Mouse (Mus musculus): Measurements from ENCODE around the gene Sh3glb2. TPM values are rescaled to one million over a fixed set of nuclear protein-coding genes. Genes with fewer than 3 reads are reported as not detected.

Gene Sh3glb2
- polyA plus RNA-seq (2014; fragmentation: Nextera tagmentation; extraction: Ambion mirVana), result 57.5 and 59.9 TPM in 2 replicates

GRCm38 (mm10) chr2:30358533-30359531 is at the start of gene Sh3glb2:
TSS of gene Sh3glb2 (minus strand) at chr2:30359337.
- Histone ChIP-seq H3K4me1 (ENCODE audit: insufficient read depth) (peaks cover 5% of the 10 kb centered on the region; the same call in 1 of the 2 replicates), H3K27ac (ENCODE audit: low read depth) (peak within 1 kb of the TSS; percentile 73; the same call in 1 of the 2 replicates), H3K36me3 (ENCODE audit: insufficient read depth) (peaks cover 13% of the 10 kb centered on the region; the same call in 1 of the 2 replicates), H3K27me3 (ENCODE audit: insufficient read depth, low read length) (no peaks in the 10 kb centered on the region), H3K4me3 (ENCODE audit: low read depth, low read length) (peak within 1 kb of the TSS; percentile 80), H3K4me2 (peak within 1 kb of the TSS; percentile 94), H3K9me3 (ENCODE audit: low read depth, low read length) (no peaks in the 10 kb centered on the region), H3K9ac (peak within 1 kb of the TSS; percentile 72)
- 0 out of 2 replicates have a peak, but pooled peaks have one; percentile 33 for TF ChIP-seq CTCF (IDR thresholded peaks at IDR 0.05; ENCODE audit: low read depth)
- peak; percentile 68 for ATAC-seq (ENCODE audit: insufficient read depth)
- peak; percentile 95 for DNase-seq
- WGBS, result 2% methylated on average over 72 of the region's 73 CpGs

DNA sequence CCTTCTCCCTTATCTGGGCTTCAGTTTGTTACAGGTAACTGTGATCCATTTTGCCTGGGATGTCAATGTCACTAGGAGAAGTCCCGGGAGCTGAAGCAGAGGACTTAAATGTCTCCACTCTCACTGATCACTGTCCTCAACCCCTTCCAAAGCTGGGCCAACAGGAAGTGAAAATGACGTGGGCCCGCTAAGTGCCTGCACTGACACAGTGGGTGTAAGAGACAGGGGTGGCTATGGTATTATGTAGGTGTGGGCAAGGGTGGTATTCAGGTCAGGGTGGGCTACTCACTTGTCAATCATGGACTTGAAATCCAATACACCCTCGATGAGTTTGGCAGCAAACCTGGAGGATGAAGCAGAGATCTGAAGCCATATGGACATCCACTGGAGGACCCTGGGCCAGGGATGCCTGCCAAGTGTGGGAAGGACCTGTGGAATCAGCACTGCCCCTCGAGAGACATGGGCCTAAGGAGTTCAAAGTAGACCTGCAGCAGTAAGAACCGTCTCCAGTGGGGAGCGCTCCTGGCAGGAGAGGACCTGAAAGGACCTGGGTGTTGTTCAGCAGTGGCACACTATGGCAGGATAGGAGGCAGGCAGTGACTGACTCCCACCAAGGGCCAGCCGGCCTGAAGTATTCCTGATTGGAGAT is 49.4 kb upstream of the Sh3glb2 start:
- H3K9me3 ChIP-seq (ENCODE audit: low read depth, low read length), result no peaks in the 10 kb centered on the region
- no peak overlapping the region for H3K4me2 ChIP-seq
- H3K36me3 ChIP-seq (ENCODE audit: insufficient read depth), result peaks cover 22% of the 10 kb centered on the region; the same call in 1 of the 2 replicates
- no peak for TF ChIP-seq CTCF (IDR thresholded peaks at IDR 0.05; ENCODE audit: low read depth)
- no peaks in the 10 kb centered on the region for H3K4me1 ChIP-seq (ENCODE audit: insufficient read depth)
- ATAC-seq (ENCODE audit: insufficient read depth), result no peak
- DNase-seq, result no peak
- H3K27ac ChIP-seq (ENCODE audit: low read depth), result no peak overlapping the region
- 75% methylated on average over 8 of the region's 8 CpGs for WGBS
- no peak overlapping the region for H3K9ac ChIP-seq
- no peaks in the 10 kb centered on the region for H3K27me3 ChIP-seq (ENCODE audit: insufficient read depth, low read length)
- H3K4me3 ChIP-seq (ENCODE audit: low read depth, low read length), result no peak overlapping the region

- H3K27ac ChIP-seq (ENCODE audit: low read depth), result no peak overlapping the region
- DNase-seq (no peak), ATAC-seq (ENCODE audit: insufficient read depth) (no peak)
- WGBS, result 87% methylated on average over 10 of the region's 10 CpGs
- no peak overlapping the region for H3K9ac ChIP-seq
- no peak overlapping the region for H3K4me3 ChIP-seq (ENCODE audit: low read depth, low read length)
- H3K27me3 ChIP-seq (ENCODE audit: insufficient read depth, low read length), result no peaks in the 10 kb centered on the region
- TF ChIP-seq CTCF (IDR thresholded peaks at IDR 0.05; ENCODE audit: low read depth), result no peak
- H3K9me3 ChIP-seq (ENCODE audit: low read depth, low read length), result no peaks in the 10 kb centered on the region
- H3K36me3 ChIP-seq (ENCODE audit: insufficient read depth), result peaks cover 27% of the 10 kb centered on the region; the same call in 1 of the 2 replicates
- H3K4me1 ChIP-seq (ENCODE audit: insufficient read depth), result no peaks in the 10 kb centered on the region
- H3K4me2 ChIP-seq, result no peak overlapping the region
These were observed 48.6 kb upstream of the Sh3glb2 start for GRCm38 (mm10) chr2:30407778-30408177.

- no peak for DNase-seq
- no peaks in the 10 kb centered on the region for H3K9me3 ChIP-seq (ENCODE audit: low read depth, low read length)
- H3K36me3 ChIP-seq (ENCODE audit: insufficient read depth), result peaks cover 29% of the 10 kb centered on the region; the same call in 1 of the 2 replicates
- TF ChIP-seq CTCF (IDR thresholded peaks at IDR 0.05; ENCODE audit: low read depth), result no peak
- no peaks in the 10 kb centered on the region for H3K4me1 ChIP-seq (ENCODE audit: insufficient read depth)
- no peak overlapping the region for H3K9ac ChIP-seq
- H3K27ac ChIP-seq (ENCODE audit: low read depth), result no peak overlapping the region
- H3K27me3 ChIP-seq (ENCODE audit: insufficient read depth, low read length), result no peaks in the 10 kb centered on the region
- no peak overlapping the region for H3K4me3 ChIP-seq (ENCODE audit: low read depth, low read length)
- no peak for ATAC-seq (ENCODE audit: insufficient read depth)
- no peak overlapping the region for H3K4me2 ChIP-seq
- 80% methylated on average over 2 of the region's 2 CpGs for WGBS
These were observed 48.1 kb upstream of the Sh3glb2 start for GRCm38 (mm10) chr2:30407221-30407620.

DNA sequence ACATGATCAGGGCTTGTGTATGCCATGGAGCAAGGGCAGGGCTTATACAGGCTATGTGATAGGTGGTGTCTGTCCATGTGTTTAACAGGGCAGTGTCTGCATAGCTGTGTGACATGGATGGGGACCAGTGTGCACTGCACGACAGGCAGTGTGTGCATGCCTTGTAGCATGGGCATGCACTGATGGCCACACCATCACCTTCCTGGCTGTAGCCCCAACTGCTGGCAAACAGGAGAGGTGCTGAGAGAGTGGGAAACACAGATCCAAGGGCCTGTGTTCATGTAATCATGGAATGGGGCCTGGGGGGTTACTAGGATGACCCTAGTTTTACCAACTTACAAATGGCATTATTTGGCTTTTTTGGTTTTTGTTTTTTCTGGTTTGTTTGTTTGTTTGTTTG is 44.7 kb upstream of the Sh3glb2 start:
- no peaks in the 10 kb centered on the region for H3K27me3 ChIP-seq (ENCODE audit: insufficient read depth, low read length)
- no peak overlapping the region for H3K4me2 ChIP-seq
- DNase-seq, result no peak
- H3K9ac ChIP-seq, result no peak overlapping the region
- no peaks in the 10 kb centered on the region for H3K4me1 ChIP-seq (ENCODE audit: insufficient read depth)
- peaks cover 49% of the 10 kb centered on the region for H3K36me3 ChIP-seq (ENCODE audit: insufficient read depth)
- 90% methylated on average over 1 of the region's 1 CpGs for WGBS
- H3K9me3 ChIP-seq (ENCODE audit: low read depth, low read length), result no peaks in the 10 kb centered on the region
- no peak overlapping the region for H3K4me3 ChIP-seq (ENCODE audit: low read depth, low read length)
- no peak for ATAC-seq (ENCODE audit: insufficient read depth)
- H3K27ac ChIP-seq (ENCODE audit: low read depth), result no peak overlapping the region
- TF ChIP-seq CTCF (IDR thresholded peaks at IDR 0.05; ENCODE audit: low read depth), result no peak

- no peaks in the 10 kb centered on the region for H3K27me3 ChIP-seq (ENCODE audit: insufficient read depth, low read length)
- DNase-seq (no peak), ATAC-seq (ENCODE audit: insufficient read depth) (no peak)
- no peak overlapping the region for H3K9ac ChIP-seq
- H3K4me3 ChIP-seq (ENCODE audit: low read depth, low read length), result no peak overlapping the region
- no peak for TF ChIP-seq CTCF (IDR thresholded peaks at IDR 0.05; ENCODE audit: low read depth)
- no peaks in the 10 kb centered on the region for H3K4me1 ChIP-seq (ENCODE audit: insufficient read depth)
- no peak overlapping the region for H3K27ac ChIP-seq (ENCODE audit: low read depth)
- H3K4me2 ChIP-seq, result no peak overlapping the region
- 60% methylated on average over 2 of the region's 2 CpGs for WGBS
- peaks cover 52% of the 10 kb centered on the region for H3K36me3 ChIP-seq (ENCODE audit: insufficient read depth)
- no peaks in the 10 kb centered on the region for H3K9me3 ChIP-seq (ENCODE audit: low read depth, low read length)
These were observed 43.7 kb upstream of the Sh3glb2 start for GRCm38 (mm10) chr2:30402843-30403242.
